Mouse (Mus musculus) spleen, postnatal 14 days (tissue): ENCODE measurements around the gene Foxi1.

Experiments
- DNase-seq, 2 experiments: peaks; one replicate each; pipeline ENCODE4 v3.0.0; 2021 to 2022; ENCODE audit warnings: low spot score in 2 of 2

Foxi1 gene

DNA sequence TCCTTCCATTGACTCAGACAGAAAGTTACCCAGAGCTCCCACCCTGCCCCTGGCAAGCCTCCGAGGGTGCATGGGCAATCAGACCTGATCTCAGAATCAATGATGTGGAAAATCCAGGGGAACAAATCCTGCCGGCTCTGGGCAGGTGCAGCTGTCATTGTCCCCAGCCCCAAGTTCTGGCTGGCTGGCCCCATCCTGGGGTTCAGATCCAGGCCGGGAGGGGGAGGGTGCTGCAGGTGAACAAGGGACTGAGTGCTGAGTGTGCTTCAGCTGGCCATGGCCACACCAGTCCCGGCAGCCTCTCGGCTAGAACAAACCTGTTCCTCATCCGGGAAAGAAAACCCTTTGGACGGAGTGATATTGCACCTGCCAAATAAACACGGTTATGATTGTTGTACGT, 49.0 kb downstream of the Foxi1 start:
- DNase-seq = no peak

DNA sequence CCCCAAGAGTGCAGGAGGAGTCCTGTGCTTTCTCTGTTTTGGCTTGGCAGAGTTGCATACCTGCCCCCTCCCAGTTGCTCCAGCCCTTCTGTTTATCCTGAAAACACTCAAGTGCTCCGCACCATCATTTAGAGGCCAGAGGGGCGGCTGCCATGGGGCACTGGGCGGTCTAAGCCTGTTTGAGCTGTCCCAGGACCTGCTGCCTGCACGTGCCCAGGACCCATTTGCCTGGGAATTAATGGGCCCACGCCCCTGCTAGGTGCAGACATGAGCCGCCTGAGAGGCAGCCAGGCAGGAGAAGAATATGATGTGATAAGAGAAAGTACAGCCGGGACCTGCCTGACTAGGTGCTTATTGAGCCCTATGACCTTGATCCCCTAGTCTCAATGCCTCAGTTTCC, 52.7 kb downstream of the Foxi1 start:
- no peak for DNase-seq
